Mouse (Mus musculus) intestine, postnatal 0 days (tissue): ENCODE measurements at regions not wholly inside any gene's neighbourhood (a gene's known extent, or its start where the extent isn't known, plus 50 kb on each side); places are given as distances from the start of the nearest gene placed in this dataset.

ENCODE experiments used
- ATAC-seq: fragments of 200-750 bp; cut with Nextera tagmentation; 2 replicates; pipeline ENCODE4 v1.8.0; 2017; ENCODE audit warnings: mild to moderate bottlenecking, moderate TSS enrichment, moderate library complexity
- H3K27ac ChIP-seq: fragments of 300-500 bp; sonication (generic); 2 replicates; pipeline ENCODE4 v1.5.1; 2014; ENCODE audit warnings: mild to moderate bottlenecking, low read depth, low read length, moderate library complexity
- H3K27me3 ChIP-seq: fragments of 300-500 bp; sonication (generic); replicated peaks from 2 replicates; pipeline ENCODE4 v1.6.1; 2014; ENCODE audit warnings: low read length, mixed read lengths; ENCODE audit not compliant: control insufficient read depth, insufficient read depth
- H3K36me3 ChIP-seq: fragments of 300-500 bp; sonication (generic); 2 replicates; pipeline ENCODE4 v1.6.1; 2014; ENCODE audit warnings: mild to moderate bottlenecking, moderate library complexity; ENCODE audit not compliant: control insufficient read depth, insufficient read depth
- H3K4me1 ChIP-seq: fragments of 300-500 bp; sonication (generic); replicated peaks from 2 replicates; pipeline ENCODE4 v1.6.1; 2014; ENCODE audit warnings: antibody characterized with exemption, low read length, mixed read lengths; ENCODE audit not compliant: control insufficient read depth, insufficient read depth
- H3K4me2 ChIP-seq: fragments of 300-500 bp; sonication (generic); replicated peaks from 2 replicates; pipeline ENCODE4 v1.6.1; 2014; ENCODE audit warnings: low read depth, mild to moderate bottlenecking, moderate library complexity
- H3K4me3 ChIP-seq: fragments of 300-500 bp; sonication (generic); 2 replicates; pipeline ENCODE4 v1.5.1; 2014; ENCODE audit warnings: low read depth, low read length
- H3K9ac ChIP-seq: fragments of 300-500 bp; sonication (generic); 2 replicates; pipeline ENCODE4 v1.6.1; 2014; ENCODE audit warnings: mild to moderate bottlenecking, low read depth, low read length
- H3K9me3 ChIP-seq: fragments of 300-500 bp; sonication (generic); 2 replicates; pipeline ENCODE4 v1.6.1; 2016; ENCODE audit warnings: mixed run types; ENCODE audit not compliant: control insufficient read depth
- CTCF ChIP-seq: sonication (generic); IDR thresholded peaks from 2 replicates; pipeline ENCODE4 v1.5.1; 2016; ENCODE audit warnings: low read depth, mild to moderate bottlenecking, control low read depth, antibody characterized with exemption, moderate library complexity
- WGBS: fragments of 180-500 bp; shearing (Covaris S2); extraction: QIAGEN DNeasy Blood & Tissue Kit; methylation state at CpG from one replicate; pipeline ENCODE4 v1.1.7; 2014; 5-methylcytosine and 5-hydroxymethylcytosine counted together

DNA sequence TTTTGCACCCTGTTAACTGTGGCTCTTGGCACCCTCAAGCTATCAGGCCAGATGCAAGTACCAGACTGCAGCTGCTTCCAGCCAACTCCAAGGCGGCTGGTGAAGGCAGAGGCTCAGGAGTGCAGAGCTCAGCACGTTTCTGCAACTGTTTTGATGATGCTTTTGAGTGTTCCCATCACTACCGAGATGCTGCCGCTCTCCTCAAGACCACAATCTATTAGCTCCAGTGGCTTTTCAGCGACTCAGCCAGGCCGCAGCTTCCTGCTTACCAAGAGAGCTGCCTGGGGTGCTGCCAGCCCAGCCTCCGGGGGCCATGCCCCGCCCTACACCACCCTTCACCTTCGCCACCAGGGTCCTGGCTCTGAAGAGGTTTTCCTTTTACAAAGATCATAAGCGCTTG, 287.1 kb upstream of the 4930412O13Rik start:
- Histone ChIP-seq H3K9ac (no peak overlapping the region), H3K4me1 (no peaks in the 10 kb centered on the region), H3K27ac (no peak overlapping the region), H3K36me3 (no peaks in the 10 kb centered on the region), H3K27me3 (no peaks in the 10 kb centered on the region), H3K4me3 (no peak overlapping the region), H3K4me2 (no peak overlapping the region), H3K9me3 (no peaks in the 10 kb centered on the region)
- TF ChIP-seq CTCF, result no peak
- WGBS, result 29% methylated on average over 10 of the region's 10 CpGs
- ATAC-seq, result no peak

DNA sequence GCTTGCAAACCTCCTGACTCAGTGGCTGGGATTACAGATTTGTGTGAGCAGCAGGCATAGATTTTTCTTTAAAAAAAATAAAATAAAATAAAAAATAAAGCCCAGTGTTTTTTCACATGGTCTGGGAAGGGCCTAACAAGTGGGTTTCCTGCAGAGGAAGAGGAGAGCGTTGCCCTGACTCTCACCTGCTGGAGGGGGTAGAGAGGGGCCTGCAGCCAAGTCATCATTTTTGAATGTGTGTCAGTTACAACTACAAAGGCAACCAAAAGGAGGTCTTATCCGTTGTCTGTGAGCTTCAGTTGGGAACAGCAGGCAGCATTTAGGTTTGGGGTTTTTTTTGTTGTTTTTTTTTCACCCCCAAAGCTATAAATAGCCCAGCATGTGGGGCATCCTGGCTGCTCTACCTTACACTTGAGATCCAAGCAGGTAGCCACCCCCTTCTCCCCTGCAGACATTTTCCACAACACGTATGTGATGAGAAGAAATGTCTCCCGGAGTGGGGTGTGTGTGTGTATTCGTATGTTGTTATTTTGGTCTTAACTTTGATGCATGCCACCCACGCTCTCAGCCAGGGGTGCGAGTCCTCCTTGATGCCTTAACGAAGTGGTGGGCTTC, 285.7 kb upstream of the 4930412O13Rik start:
- Histone ChIP-seq H3K36me3 (no peaks in the 10 kb centered on the region), H3K9ac (no peak overlapping the region), H3K4me3 (no peak overlapping the region), H3K27ac (no peak overlapping the region), H3K27me3 (no peaks in the 10 kb centered on the region), H3K4me2 (no peak overlapping the region), H3K4me1 (no peaks in the 10 kb centered on the region), H3K9me3 (no peaks in the 10 kb centered on the region)
- no peak for TF ChIP-seq CTCF
- no peak for ATAC-seq
- WGBS, result 76% methylated on average over 8 of the region's 8 CpGs

DNA sequence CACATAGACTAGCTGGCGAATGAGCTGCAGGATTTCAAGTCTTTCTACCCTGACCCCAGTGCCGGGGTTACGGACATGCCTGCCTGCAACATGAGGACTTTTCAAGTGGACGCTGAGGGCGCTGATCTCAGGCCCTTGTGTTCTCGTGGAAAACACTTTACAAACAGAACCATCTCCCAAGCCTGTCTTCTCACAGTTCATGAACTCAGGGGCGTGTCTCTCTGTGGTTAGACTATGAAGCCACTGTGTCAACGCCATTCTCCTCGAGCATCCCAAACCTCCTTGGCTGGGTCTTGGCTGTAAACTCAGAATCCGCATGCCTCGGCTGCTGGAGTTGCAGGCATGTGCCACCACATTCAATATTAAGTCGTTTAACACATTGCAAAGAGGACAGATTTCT, 284.9 kb upstream of the 4930412O13Rik start:
- no peaks in the 10 kb centered on the region for H3K36me3 ChIP-seq
- no peaks in the 10 kb centered on the region for H3K4me1 ChIP-seq
- no peak for TF ChIP-seq CTCF
- H3K27me3 ChIP-seq, result no peaks in the 10 kb centered on the region
- no peaks in the 10 kb centered on the region for H3K9me3 ChIP-seq
- H3K9ac ChIP-seq, result no peak overlapping the region
- H3K4me3 ChIP-seq, result no peak overlapping the region
- ATAC-seq, result no peak
- no peak overlapping the region for H3K27ac ChIP-seq
- WGBS, result 66% methylated on average over 12 of the region's 12 CpGs
- H3K4me2 ChIP-seq, result no peak overlapping the region

DNA sequence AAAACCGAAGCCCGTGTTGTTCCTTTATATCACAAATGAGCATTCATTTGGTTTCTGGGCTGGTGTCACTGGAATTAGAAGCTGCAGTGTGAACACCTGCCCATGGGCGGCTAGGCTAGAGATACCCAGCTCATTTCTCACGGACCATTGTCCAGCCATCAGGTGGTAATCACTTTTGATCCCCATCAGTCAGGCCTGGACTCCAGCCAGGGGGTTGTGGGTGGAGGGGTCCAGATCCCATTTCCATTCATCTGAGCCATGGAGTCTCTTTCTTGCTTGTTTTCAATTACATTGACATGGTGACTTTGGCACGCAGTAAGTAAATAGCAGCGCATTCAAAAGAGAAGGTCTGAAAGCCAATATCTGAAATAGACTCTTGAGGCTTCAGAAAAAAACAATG, 276.1 kb upstream of the 4930412O13Rik start:
- H3K4me3 ChIP-seq, result no peak overlapping the region
- H3K4me1 ChIP-seq, result no peaks in the 10 kb centered on the region
- TF ChIP-seq CTCF, result no peak
- WGBS, result 83% methylated on average over 6 of the region's 6 CpGs
- no peaks in the 10 kb centered on the region for H3K27me3 ChIP-seq
- ATAC-seq, result no peak
- no peak overlapping the region for H3K27ac ChIP-seq
- H3K36me3 ChIP-seq, result no peaks in the 10 kb centered on the region
- H3K4me2 ChIP-seq, result no peak overlapping the region
- H3K9me3 ChIP-seq, result no peaks in the 10 kb centered on the region
- H3K9ac ChIP-seq, result no peak overlapping the region

DNA sequence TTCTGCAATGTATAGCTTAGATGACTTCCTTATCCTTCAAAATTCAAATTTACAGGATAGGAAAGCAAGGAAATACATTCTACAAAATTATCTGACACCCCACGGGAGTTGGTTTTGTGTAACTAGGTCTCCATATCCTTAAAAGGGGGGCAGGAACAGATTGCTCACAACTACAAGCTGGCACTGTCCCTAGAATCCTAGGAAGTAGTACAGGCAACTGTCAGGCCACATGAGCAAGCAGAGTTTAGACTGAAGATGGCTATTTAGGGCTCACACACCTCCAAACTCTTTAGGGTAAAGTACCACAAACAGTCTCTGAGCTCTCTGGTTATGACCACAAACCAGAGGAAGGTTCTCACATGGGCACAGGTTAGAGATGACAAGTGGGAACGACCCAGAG, 273.5 kb upstream of the 4930412O13Rik start:
- no peaks in the 10 kb centered on the region for H3K9me3 ChIP-seq
- 83% methylated on average over 2 of the region's 2 CpGs for WGBS

DNA sequence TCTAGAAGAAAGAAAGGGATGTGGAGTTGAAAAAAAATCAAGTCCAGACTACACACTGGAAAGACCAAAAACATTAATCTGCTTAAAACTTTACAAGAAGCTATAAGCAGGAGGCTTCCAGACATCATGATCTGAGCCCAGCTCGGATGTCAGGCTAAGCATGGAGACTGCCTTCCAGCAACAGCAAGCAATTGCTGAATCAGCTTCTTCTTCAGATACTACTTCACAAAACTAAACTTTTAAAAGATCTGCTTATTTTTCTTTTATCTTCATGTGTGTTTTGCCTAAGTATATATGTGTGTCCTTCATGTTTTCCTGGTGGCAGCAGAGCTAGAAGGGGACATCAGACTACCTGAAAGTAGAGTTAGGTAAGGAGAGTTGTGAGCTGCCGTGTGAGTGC, 266.6 kb upstream of the 4930412O13Rik start:
- no peak overlapping the region for H3K4me2 ChIP-seq
- no peak for ATAC-seq
- H3K27me3 ChIP-seq, result no peaks in the 10 kb centered on the region
- H3K27ac ChIP-seq, result no peak overlapping the region
- no peaks in the 10 kb centered on the region for H3K4me1 ChIP-seq
- WGBS, result 79% methylated on average over 2 of the region's 2 CpGs
- no peaks in the 10 kb centered on the region for H3K9me3 ChIP-seq
- H3K4me3 ChIP-seq, result no peak overlapping the region
- TF ChIP-seq CTCF, result no peak
- H3K36me3 ChIP-seq, result no peaks in the 10 kb centered on the region
- H3K9ac ChIP-seq, result no peak overlapping the region

More for the DNA sequence above, 273.5 kb upstream of the 4930412O13Rik start:
- Histone ChIP-seq H3K4me1 (no peaks in the 10 kb centered on the region), H3K4me2 (no peak overlapping the region), H3K27me3 (no peaks in the 10 kb centered on the region), H3K36me3 (no peaks in the 10 kb centered on the region), H3K27ac (no peak overlapping the region), H3K4me3 (no peak overlapping the region), H3K9ac (no peak overlapping the region)
- no peak for ATAC-seq
- no peak for TF ChIP-seq CTCF

DNA sequence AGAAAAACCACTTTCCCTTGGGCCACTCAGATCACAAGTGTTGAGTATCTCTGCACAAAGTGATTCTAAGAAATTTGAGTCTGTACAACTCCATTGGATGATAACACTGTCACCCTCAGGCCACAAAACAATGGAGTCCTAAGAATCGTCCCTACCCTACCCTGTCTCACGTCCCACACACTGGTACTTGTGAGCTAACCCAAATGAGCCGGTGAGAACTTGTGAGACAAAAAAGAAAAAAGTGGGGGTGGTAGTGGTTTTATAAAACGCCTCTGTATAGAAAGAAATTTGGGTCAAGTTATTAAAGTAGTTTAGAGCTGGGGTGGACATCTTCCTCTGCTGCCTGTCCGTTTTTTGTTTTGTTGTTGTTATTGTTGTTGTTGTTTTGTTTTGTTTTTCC, 264.8 kb upstream of the 4930412O13Rik start:
- Histone ChIP-seq H3K9me3 (no peaks in the 10 kb centered on the region), H3K9ac (no peak overlapping the region), H3K4me2 (no peak overlapping the region), H3K36me3 (no peaks in the 10 kb centered on the region), H3K4me3 (no peak overlapping the region), H3K27me3 (no peaks in the 10 kb centered on the region), H3K4me1 (no peaks in the 10 kb centered on the region; the same call in 1 of the 2 replicates), H3K27ac (no peak overlapping the region)
- WGBS, result 81% methylated on average over 5 of the region's 5 CpGs
- no peak for TF ChIP-seq CTCF
- no peak for ATAC-seq
